Mouse (Mus musculus) ovary, postnatal 10 days (tissue): ENCODE data around the gene Asb15.

ENCODE experiments used
- DNase-seq: peaks from one replicate; pipeline ENCODE4 v3.0.0; 2022; ENCODE audit warnings: low spot score

Gene Asb15

DNA sequence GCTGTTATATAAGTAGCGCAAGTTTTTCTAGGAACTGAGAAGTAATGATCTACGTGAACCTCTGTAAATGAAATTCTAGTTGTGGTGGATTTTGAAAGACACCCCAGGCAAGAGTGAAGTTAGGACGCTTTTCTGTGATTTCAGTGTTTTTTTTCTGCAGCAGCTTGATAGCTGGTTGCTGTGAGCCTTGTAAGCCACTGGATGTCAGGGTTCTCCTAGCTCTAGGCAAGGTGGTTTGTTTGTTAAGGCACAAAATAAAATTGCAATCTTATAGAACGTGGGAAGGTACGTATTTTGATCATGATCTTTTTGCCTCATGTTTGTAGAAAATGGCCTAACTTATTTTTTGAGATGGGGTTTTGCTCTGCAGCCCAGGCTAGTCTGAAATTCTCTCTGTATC lies 41.0 kb downstream of the Asb15 start:
- DNase-seq: no peak

DNA sequence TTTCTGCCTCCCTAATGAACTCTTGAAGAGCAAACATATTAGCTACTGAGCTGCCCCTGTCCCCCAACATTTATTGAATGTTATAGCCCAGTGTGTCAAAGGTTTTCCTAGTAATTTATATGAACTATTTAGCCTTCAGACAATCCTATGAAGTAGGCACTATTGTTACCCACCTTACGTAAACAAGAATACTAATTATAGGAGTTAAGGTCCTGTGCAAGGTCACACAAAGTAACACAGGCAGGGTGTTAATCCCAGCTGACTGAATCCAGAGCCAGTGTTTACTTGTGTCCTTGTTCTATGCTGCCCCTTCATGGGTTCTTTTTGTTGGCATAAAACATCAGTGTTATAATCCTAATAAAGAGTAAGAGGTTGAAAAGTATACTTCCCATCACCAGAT lies 41.8 kb downstream of the Asb15 start:
- no peak for DNase-seq

DNA sequence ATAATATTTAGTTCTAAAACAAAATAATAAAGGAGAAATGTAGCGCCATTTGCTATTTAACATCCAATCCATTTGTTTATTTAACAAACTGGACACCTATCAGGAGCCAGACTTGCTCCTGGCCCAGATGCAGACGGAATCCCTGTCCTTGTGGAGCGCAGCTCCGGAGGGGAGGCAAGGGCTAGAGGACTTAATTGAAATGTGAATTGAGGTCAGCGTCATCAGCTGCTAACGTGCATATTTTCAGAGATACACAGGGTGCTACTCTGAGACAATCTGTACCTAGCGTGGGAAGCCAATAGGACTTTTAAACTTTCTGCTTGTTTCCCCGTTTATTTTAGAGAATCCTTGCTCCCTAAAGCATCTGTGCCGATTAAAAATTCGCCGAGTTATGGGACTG lies 42.3 kb downstream of the Asb15 start:
- no peak for DNase-seq

DNA sequence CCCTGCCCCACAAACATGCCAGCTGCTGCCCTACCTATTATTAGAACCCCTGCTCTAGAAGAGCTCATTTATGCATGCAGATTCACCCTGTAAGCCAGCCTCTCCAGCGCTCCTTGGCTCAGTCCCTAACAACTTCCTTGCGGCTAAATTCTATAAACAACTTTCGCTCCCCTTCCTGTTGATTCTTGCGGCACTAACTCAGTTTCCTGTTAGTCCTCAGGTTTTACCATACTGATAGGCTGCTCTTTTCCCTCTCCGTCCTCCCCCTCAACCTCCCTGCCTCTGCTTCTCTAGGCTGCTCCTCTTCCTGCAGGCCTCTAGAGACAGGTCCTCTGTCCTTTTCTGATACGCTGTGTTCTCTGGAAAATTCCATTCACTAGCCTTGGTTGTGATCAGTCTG lies 43.2 kb downstream of the Asb15 start:
- DNase-seq: no peak

DNA sequence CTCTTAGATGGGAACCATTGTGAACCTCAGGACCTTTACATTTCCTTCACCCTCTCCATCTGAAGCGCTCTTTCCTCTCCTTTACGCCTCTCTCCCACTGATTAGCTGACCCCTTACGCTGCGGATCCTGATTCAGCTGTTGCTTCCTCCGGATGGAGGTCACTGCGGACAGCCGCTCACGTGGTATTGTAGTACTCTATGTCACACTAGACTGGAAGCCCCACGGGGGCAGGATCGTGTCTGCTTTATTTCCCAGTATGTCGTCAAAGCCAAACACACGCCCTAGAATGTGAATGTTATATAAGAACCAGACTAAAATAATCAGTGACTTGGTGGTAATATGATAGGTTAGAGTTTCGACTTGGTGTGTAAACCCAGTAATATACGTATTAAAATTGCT lies 44.5 kb downstream of the Asb15 start:
- DNase-seq: no peak

DNA sequence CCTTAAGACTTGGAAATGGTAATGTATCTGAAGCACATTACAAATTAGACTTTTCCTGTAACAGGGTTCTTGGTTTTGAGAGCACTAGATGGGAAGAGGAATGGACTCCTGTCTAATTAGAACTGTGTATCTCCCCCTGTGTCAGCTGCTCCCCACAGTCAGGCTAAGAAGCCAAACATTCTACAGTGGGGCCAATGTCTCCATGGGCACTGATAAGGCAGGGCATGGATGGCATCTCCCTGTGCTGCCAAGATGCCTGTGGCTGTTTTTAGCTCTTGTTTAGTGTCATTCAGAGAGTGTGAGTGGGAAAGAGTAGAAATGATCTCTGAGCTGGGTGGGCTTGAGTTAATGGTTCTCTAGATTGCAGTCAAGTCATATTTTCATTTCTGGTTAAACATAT lies 45.4 kb downstream of the Asb15 start:
- DNase-seq: no peak

DNA sequence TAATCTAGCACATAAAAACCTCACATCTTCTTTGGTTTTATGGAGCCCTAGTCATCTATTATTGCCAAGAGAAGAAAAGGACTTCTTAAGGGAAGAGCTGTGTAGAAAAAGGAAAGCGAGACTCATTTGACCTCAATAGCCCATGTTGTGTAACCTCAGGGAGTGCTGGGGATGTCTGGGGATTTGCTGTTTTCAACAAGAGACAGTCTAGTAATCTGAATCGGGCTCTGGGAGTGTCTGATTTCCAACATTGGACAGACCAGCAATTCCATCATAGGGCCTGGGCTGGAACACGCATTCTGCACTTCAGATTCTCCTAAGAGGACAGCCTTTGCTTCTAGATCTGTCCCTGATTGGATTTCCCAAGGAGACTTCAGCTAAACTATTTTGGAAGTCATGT lies 55.5 kb downstream of the Asb15 start:
- no peak for DNase-seq

DNA sequence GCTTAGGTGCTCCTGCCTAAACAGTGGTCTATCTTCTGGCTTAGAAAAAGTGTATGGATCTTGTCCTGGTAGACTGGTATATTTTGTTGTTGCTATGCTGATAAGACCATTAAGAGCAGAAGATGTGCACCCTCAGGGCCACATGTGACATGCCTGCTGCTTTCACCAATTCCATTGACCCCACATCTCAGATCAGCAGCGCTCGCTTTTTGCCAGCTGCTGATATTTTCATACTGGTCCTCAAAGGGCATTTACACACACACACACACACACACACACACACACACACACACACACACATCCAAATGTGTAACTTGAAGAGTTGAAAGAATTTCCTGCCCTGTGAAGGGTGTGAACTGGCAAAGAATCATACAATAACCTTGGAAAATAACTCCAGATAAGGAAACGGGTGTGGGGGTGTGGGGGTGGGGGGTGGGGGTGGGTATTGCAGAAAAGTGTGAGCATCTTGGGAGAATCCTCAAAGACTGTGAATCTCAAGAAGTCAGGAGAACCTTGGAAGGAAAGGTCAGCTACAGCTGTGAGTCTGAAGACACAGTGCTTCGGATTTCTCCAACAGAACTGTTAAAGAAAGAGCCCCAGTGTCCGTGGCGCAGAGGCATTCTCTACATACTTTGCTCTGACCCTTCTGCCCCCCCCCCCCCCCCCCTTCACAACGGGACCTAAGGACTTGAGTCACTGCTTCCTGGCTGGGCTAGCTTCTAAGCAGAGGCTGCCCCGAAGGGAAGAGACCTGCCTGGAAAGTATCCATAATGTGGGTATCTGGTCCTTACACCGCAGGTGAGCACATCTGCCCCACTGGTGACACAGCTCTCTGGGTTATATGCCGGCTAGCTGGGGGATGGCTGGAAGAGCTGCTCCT lies 57.7 kb downstream of the Asb15 start:
- DNase-seq: no peak

DNA sequence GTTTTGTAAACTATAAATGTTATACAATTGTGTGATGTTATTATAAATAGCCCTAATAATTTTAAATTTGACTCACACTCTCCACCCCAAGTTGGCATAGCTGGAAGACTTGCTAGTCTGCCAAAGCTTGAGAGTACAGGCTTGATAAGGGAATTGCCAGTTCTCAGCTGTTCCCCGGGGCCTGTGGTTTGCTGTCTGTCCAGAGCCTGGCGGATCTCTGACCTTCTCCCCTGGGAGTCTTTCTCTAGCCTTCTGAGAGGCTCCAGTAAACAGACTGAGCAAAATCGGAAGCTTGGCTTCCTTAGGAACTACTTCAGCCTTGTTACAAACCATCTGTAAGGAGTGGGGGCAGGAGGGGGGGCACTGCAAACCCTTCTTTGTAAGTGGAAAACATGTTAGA lies 58.9 kb downstream of the Asb15 start:
- no peak for DNase-seq

DNA sequence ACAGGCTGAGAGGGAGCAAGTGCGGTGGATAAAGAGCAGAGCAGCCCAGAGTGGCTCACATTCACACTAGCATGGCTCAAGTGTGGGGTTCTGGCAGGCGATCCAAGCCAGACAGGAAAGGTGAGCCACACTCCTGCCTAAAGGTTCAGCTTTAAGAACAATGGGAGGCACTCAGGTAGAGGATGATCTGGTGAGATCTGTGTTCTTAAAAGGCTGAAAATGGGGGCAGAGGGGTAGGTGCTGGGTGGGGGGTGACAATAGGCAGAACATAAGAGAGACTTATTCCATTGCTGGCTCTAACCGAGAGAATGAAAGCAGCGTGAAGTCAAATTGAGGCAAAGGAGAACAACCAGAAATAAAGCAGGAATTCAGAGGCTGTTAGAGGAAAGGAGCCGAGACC lies 62.3 kb downstream of the Asb15 start:
- DNase-seq: no peak

DNA sequence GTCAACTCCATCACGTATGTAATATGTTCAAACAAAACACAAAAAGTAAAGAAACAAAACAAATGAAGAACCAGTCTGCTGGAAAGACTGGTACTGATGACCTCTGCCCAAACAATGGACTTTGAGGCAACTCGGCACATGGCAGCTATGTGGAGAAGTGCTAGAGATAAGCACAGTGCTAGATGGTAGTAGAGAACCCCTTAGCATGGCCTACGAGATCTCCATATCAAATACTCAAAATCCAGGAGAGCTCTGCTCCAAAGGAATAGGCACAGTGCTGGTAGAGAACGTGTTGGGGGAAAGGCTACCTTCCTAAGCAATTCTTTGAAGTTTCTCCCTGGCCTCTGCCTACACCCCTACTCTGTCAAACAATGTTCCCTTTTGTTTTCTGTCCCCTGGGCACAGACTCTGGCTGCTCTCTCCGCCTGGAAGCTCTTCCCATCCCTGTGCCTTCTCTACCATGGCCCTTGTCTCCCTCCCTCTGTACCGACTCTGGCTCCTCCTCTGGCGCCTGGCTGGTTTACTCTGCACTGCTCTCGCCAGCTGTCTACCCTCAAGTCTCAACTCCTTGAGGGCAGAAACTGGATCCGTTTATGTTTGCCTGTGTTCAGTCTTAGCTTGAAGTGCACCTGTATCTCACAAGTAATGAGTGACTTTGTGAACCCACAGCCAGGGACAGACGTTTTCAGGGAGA lies 63.7 kb downstream of the Asb15 start:
- no peak for DNase-seq

DNA sequence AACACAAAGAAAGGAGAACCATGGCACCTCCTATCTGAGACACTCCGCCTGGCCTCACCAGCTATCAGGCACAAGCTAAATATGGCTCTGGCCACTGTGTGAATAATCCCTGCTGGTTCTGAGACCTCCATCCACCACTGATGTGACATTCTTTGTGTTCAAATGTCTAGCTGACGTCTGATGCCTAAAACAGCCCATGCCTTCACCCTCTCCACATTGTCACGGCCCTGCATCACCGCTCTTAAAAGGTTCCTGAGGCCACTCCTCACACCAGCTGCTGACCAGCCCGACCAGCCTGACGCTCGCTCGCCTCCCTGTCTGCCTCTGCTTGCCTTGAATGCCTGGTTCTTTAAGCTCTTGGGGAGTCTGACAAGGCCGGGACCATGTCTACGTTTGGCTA lies 69.6 kb downstream of the Asb15 start, which contains the start of gene Lmod2:
Lmod2 (plus strand) TSS at position 263 of the 400 bp plus-strand sequence.
- DNase-seq: no peak

DNA sequence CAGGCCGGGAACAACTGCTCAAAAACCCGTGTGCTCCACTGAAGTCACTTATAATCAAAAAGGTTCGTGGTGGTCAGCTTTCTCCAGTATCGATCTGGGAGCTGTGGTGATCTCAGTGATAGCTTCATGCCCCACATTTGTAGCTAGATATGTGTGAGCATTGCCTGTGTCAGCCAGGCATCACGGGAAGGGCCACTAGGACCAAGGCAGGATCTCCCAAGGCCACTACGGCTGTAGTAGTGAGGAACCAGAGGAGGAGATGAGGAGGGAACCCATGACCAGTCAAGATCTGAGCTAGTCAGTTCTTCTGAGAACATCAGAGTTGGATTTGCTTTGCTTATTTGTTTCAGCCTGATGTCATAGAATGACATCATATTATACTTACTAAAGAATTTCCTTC lies 71.2 kb downstream of the Asb15 start:
- DNase-seq: no peak

DNA sequence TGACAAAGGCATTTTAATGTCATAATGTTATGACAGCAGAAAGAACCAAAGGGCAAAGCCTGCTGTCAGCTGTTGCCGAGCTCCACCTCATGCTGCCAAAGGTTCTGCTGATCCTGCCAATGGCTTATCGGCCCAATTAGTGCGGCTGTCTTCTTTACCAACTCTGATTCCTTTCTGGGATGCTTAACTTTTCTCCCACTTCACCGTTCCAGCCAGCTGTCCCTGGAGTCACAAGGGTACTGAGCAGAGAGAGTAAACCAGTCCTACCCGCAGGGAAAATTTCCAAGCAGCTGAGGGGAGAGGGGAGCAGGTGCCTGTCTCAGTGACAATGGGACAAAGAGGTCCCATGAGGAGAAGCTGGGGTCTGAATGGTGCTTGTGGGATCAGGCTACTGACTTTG lies 71.7 kb downstream of the Asb15 start:
- DNase-seq: no peak

DNA sequence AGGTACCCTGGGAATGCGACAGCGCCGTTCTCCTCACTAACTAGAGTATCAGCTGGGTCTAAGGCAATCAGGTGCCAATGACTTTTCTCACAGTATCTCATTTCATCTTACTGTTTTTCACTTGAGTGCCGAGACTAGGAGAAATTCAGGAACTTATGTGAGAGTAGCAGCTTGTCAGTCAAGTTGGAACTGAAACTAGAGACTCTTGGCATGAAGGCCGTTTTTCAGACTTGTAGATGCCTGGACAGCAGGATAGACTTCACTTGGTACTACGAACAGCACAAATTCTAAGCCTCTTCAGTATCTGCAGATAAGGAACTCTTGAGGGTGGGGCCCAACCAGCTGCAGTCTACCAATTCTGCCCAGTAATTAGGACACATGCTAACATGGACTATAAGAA lies 72.2 kb downstream of the Asb15 start:
- DNase-seq: no peak

DNA sequence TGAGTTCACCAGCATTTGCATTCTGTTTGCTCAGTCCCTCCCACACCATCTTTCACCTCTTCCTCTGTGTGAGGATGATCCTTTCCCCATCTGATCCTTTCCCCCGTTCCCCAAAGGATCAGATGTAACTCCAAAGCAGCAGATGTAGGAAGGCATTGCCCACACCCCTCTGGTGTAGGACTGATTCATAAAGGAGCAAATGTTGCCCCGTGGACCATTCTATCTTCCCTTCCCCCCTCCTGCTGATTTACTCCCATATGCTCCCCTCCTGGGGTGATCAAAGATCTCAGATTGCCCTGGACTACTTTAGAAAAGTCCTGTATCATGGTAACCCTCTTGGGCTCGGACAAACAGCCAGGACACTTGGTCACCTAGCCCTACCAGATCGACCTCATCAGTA lies 72.8 kb downstream of the Asb15 start:
- DNase-seq: no peak

DNA sequence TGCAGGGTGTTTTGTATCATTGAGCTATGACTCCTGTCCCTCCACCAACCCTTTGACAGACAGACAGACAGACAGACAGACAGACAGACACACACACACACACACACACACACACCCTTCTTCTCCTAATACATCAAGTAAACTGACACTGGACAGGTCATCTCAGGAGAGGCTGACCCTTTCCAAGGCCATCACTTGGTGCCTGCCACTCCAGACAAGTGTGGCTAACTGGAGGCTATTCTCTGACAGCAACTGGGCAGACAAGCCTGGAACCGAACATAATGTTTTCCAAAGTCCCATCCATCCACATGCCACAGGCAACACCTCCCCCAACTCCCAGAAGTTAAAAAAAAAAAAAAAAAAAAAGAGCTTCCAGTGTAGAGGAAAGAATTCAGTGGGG lies 73.7 kb downstream of the Asb15 start:
- no peak for DNase-seq

DNA sequence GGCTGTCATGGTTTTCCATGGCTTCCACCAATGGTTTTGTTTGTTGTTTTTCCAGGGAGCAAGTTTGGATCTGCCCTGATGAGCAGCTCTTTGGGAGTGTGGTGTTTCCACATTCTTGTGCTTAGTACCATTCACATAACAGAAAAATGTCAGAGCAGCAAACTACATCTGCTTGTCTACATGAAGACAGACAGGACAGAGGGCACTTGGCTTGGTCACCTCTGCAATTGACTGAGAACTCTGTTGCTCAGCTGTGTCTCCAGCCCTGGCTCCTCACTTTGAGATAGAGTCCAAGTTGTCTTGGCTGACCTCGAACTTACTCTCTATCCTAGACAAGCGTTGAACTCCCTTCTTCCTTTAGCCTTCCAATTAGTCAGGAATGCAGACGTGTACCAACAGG lies 74.4 kb downstream of the Asb15 start:
- no peak for DNase-seq

DNA sequence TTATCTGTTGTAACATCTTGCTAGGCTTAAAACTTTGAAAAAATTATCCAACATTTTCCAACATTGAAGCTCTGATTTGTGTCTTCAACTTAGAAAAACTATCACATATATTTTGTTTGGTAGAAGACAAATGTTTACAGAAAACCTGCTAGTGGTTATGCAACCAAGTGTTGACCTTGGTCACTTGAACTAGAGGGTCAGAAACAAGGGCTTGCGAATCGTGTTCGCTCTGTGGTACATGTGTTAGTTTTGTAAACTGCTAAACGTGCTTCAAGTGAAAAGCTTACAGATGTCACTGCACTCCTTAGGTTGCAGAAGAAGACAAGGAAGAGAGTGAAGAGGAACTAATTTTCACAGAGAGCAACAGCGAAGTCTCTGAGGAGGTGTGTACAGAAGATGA lies 75.0 kb downstream of the Asb15 start:
- DNase-seq: no peak

DNA sequence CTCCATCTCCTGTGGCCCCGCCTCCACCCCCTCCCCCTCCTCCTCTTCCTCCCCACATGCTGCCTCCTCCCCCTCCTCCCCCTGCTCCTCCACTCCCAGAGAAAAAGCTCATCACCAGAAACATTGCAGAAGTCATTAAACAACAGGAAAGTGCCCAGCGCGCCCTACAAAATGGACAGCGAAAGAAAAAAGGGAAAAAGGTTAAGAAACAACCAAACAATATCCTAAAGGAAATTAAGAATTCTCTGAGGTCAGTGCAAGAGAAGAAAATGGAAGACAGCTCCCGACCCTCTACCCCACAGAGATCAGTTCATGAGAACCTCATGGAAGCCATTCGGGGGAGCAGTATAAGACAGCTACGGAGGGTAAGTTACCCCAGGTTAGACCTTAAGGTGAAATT lies 76.3 kb downstream of the Asb15 start:
- no peak for DNase-seq

DNA sequence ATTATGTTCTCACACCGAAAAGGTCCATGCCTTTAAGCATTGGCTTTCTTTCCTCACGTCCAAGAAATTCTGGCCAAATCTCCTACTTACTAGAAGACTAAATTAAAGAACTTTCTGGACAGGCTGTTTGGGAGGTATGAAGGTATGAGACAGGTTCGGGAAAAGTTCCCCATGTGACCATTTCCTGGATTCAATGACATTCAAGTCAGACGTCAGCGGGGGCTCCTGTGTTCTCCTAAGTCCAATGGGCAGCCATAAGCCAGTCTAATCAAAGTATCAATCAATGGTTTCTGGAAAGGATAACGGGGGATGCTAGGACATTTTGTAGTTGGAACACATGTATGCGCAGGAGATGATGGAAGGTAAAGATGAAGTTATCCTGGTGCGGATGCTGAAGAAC lies 77.7 kb downstream of the Asb15 start:
- DNase-seq: no peak

DNA sequence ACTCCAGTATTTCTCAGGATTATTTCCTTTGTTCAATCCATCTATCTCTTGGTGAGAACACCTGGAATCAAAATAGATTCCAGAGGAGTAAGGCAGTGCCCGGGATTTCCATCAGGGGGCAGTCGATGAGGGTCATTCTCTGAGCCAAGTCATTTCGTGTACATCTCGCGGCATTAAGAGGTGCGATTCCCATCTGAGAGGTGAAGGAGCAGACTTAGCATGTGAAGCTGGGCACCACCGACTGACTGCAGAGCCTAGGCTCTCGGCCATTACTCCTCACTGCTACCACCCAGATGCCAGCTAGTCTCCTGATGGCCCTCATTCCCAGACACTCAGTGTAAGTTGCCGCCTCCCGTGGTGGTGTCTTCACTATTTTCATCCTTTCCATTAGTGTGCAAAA lies 78.6 kb downstream of the Asb15 start:
- DNase-seq: no peak

DNA sequence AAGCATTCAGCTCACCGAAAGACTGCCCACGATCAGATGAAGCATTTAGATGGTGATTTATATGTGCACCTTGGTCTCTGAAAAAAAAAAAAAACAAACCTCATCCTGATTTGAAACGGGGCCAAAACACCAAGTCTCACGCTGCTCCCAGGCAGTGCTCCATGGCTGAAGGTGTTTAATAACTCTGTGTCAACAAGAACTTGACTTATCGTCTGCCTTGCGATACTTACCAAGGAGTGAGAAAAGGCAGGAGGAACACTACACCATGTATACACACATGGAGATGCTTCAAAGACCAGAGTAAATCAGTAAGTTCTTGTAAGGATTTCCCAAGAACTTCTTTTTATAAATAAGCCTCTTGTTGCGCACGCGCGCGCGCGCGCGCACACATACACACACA lies 79.6 kb downstream of the Asb15 start:
- no peak for DNase-seq

DNA sequence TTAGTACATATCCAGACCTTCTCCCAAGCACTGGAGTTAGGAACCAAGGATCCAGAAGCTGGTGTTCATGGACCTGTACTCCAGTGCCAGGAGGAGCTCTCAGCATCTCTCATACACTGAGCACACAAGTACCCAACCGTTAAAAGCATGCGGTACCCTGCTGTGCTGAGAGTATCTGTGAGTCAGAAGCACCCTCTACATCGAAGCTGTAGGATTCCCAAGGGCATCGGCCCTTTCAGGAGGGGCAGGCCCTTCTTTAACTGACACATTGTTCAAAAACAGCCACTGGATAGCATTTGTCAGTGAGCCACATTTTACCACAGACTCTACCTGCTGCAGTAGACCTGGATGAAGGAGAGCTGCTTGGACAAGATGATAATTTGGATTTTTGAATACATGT lies 80.2 kb downstream of the Asb15 start:
- DNase-seq: no peak
